Mouse (Mus musculus): ENCODE data around the gene Lrrc40.

DNA sequence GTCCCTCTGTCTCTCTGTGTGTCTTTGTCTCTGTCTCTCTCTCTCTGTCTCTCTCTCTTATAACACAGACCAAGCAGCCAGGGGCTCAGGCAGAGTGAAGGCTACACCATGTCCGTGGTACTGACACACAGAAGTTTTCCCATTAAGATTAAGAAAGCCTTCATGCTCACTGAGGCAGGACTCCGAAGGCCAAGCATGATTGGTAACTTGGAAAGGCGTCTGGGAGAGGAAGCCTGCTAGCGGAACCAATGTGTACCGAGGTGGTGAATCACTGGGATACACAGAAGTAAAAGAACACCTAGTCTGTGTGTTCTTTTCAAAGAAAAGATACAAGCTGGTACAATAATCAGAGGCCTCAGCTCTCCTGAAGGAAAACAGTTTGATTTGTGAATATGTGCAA, 41.4 kb downstream of the Lrrc40 start:
- TF ChIP-seq POLR2A (IDR thresholded peaks at IDR 0.05; ENCODE audit: control insufficient read depth in 1 of 2, insufficient read depth in 1 of 2, low read depth in 1 of 2, low read length in 2 of 2, poor library complexity in 1 of 2) (no peak), EP300 (IDR thresholded peaks at IDR 0.05; ENCODE audit: low read depth in 1 of 2, low read length in 2 of 2) (no peak), SIN3A (IDR thresholded peaks at IDR 0.05; ENCODE audit: low read length) (no peak), ETS1 (IDR thresholded peaks at IDR 0.05; ENCODE audit: low read depth, low read length) (no peak), TBP (IDR thresholded peaks at IDR 0.05; ENCODE audit: low read depth, low read length) (no peak), MAZ (IDR thresholded peaks at IDR 0.05; ENCODE audit: low read depth, low read length) (no peak)
